Mouse (Mus musculus): Measurements from ENCODE around the gene Ednrb. TPM values are rescaled to one million over a fixed set of nuclear protein-coding genes. Genes with fewer than 3 reads are reported as not detected.

The Ednrb gene
- polyA plus RNA-seq, 1 experiment = 11.5 TPM

DNA sequence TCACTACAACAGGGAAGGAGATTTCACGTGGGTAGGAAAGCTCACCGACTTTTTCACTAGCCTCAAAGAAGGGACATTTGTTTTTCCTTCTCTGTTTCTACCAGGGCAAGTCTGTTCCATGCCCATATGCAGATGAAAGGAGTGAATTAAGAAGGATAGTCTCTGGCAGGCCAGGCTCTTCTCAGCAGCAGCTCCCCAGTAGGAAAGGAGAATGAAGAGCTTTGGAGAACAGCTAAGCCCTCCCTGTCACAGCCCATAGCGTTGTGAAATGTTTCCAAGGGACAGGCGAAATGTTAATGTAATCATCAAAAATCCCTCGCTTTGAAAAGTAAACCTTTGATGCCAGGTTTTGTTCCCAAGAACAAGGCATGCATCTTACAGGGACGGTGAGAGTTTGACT is 76.7 kb downstream of the Ednrb start:
- DNase-seq (ENCODE audit: low spot score) = no peak

Other genes starting within 250 kb of the Ednrb start
- gene Slain1, start 194.2 kb downstream of the Ednrb start, polyA plus RNA-seq (2012; rRNA removed) = 1.0 and 1.1 TPM in 2 replicates

All from urinary bladder, adult 2 months (tissue).